Mouse (Mus musculus): ENCODE data around the gene Kdf1.

DNA sequence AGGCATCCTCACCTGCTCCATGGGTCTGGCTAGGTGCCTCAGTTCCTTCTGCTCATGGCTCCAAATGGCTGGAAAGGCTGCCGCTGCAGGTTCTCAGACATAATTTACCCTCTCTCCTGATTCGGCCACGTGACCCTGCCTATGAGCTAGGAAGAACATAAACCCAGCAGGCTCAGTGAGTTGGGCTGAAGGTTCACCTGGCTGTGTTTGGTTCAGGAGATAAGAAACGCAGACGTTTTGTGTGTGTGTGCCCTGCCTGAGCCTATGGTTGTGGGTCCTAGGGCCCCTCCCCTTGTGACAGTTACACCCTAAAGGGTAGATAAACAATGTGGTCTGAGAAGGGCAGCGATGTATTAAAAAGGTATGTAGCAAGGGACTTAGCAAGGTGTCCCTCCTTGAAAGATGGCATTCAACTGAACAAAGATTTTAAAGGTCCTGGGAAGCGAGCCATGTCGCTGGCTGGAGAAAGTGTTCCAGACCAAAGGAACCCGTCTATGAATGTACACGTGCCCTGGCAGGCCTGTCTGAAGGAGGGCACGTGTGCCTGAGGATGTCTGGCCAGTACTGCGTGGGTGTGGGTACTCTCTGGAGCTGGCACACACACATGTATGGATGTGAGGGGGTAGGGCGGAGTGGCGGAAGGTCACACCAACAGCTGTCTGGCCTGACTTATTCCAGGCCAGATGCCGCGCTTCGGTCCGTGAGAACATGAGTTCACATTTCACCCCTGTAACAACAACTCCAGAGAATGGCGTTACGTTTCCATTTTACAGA is 30.0 kb upstream of the Kdf1 start:
- TF ChIP-seq CTCF (IDR thresholded peaks at IDR 0.05; ENCODE audit: low read depth, low read length) (no peak), POLR2A (IDR thresholded peaks at IDR 0.05; ENCODE audit: borderline replicate concordance, low read depth, low read length) (no peak)
